Mouse (Mus musculus): Measurements from ENCODE around the gene Acot6.
A peak's percentile ranks its signal among the peaks of the same experiment; 100 is the strongest.
"Not testable (repeated sequence)": the region's sequence is repeated elsewhere in the genome, so short reads cannot be mapped to it uniquely, and the experiment has no call there.

Gene Acot6

GRCm38 (mm10) chr12:84100604-84101492 lies at the start of gene Acot6:
Gene Acot6 (plus strand): TSS chr12:84100654.
- DNase-seq (ENCODE audit: low spot score): peak; percentile 40

GRCm38 (mm10) chr12:84050744-84051143 lies 49.7 kb upstream of the Acot6 start:
- DNase-seq (ENCODE audit: low spot score): not testable (repeated sequence)

- no peak for DNase-seq (ENCODE audit: low spot score)
Observed at GRCm38 (mm10) chr12:84051937-84052474, 48.4 kb upstream of the Acot6 start, which contains the start of gene Acot3. Gene Acot3 (plus strand): TSS chr12:84052144.

GRCm38 (mm10) chr12:84052609-84053008 lies 47.8 kb upstream of the Acot6 start:
- no peak for DNase-seq (ENCODE audit: low spot score)

GRCm38 (mm10) chr12:84053173-84053572 lies 47.3 kb upstream of the Acot6 start:
- no peak for DNase-seq (ENCODE audit: low spot score)

GRCm38 (mm10) chr12:84053679-84054391 lies 46.6 kb upstream of the Acot6 start:
- DNase-seq (ENCODE audit: low spot score): no peak

- DNase-seq (ENCODE audit: low spot score): no peak
Observed at GRCm38 (mm10) chr12:84060946-84061345, 39.5 kb upstream of the Acot6 start.

- no peak for DNase-seq (ENCODE audit: low spot score)
Observed at GRCm38 (mm10) chr12:84062336-84062735, 38.1 kb upstream of the Acot6 start.

- no peak for DNase-seq (ENCODE audit: low spot score)
Observed at GRCm38 (mm10) chr12:84063228-84063627, 37.2 kb upstream of the Acot6 start.

GRCm38 (mm10) chr12:84063833-84064232 lies 36.6 kb upstream of the Acot6 start:
- DNase-seq (ENCODE audit: low spot score): no peak

GRCm38 (mm10) chr12:84064621-84065020 lies 35.8 kb upstream of the Acot6 start:
- no peak for DNase-seq (ENCODE audit: low spot score)

GRCm38 (mm10) chr12:84067752-84068151 lies 32.7 kb upstream of the Acot6 start:
- no peak for DNase-seq (ENCODE audit: low spot score)

GRCm38 (mm10) chr12:84068296-84068695 lies 32.2 kb upstream of the Acot6 start:
- no peak for DNase-seq (ENCODE audit: low spot score)

- DNase-seq (ENCODE audit: low spot score): no peak
Observed at GRCm38 (mm10) chr12:84068986-84069385, 31.5 kb upstream of the Acot6 start, which contains the start of gene Acot5. Gene Acot5 (plus strand): TSS chr12:84069325.

GRCm38 (mm10) chr12:84069582-84069981 lies 30.9 kb upstream of the Acot6 start:
- DNase-seq (ENCODE audit: low spot score): peak; percentile 36

GRCm38 (mm10) chr12:84071696-84072095 lies 28.8 kb upstream of the Acot6 start:
- DNase-seq (ENCODE audit: low spot score): no peak

- DNase-seq (ENCODE audit: low spot score): no peak
Observed at GRCm38 (mm10) chr12:84077371-84077990, 23.0 kb upstream of the Acot6 start.

- DNase-seq (ENCODE audit: low spot score): no peak
Observed at GRCm38 (mm10) chr12:84083842-84084241, 16.6 kb upstream of the Acot6 start.

- DNase-seq (ENCODE audit: low spot score): no peak
Observed at GRCm38 (mm10) chr12:84084581-84084980, 15.9 kb upstream of the Acot6 start.

- not testable (repeated sequence) for DNase-seq (ENCODE audit: low spot score)
Observed at GRCm38 (mm10) chr12:84094666-84095065, 5.8 kb upstream of the Acot6 start.

GRCm38 (mm10) chr12:84099605-84100004 lies 849 bp upstream of the Acot6 start:
- DNase-seq (ENCODE audit: low spot score): no peak

GRCm38 (mm10) chr12:84100071-84100470 lies 383 bp upstream of the Acot6 start:
- DNase-seq (ENCODE audit: low spot score): no peak

Data from urinary bladder, postnatal 14 days (tissue).